Mouse (Mus musculus): Measurements from ENCODE around the gene Cdc42.

DNA sequence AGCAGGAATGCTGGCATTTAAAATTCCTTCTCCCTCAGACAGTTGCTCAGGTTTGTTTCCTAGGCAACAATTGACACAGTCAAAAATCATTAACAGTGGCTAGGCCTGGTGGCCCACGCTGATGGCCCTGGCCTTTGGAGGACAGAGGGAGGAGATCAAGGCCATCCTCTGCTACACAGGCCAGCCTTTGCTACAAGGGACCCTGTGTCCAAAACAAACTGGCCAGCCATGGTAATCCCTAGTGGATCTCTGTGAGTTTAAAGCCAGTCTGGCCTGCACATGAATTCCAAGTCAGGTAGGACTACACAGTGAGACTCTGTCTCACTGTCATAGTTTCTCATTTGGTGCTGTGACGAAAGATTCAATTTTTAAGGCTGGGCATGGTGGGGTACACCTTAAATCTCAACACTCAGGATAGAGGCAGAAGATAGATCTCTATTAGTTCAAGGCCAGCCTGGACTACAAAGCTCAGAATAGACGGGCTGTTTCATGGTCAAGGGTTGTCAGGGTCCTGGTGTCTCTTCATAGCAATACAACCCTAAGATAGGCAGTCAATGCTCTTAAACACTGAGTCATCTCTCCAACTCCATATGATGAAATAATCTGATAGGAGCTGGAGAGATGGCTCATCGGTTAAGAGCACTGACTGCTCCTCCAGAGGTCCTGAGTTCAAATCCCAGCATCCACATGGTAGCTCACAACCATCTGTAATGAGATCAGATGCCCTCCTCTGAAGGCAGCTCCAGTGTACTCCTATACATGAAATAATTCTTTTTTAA is 20.2 kb upstream of the Cdc42 start:
- no peak for TF ChIP-seq CTCF (IDR thresholded peaks at IDR 0.05; ENCODE audit: low read depth)
- no peak for TF ChIP-seq EP300 (IDR thresholded peaks at IDR 0.05; ENCODE audit: low read depth)

Data from liver, embryonic 14.5 days (tissue).